25 mouse cellular contexts compared by ENCODE assay signal in the genomic region with DNA sequence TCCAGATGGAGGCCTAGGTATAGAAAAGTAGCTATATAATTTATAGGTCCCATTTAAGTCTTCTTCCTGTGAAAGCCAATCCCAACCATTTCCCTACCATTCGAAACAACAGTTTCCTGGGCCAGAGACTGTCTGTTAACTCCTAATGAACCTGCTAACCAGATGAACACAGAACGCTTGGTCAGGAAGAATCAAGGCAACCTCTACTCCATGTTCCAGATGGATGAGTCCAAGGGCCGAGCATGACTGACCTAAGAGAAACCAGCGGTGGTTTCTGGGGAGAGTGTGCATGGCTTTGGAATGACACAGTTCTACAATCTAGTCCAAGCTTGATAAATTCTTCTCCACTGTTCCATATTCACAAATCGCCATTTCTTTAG. TPM values are rescaled to one million over a fixed set of nuclear protein-coding genes. Genes with fewer than 3 reads are reported as not detected.
"Had no signal": no experiment of that assay in that cellular context is flagged by ENCODE, and none has a peak within 500 bp of the region (broad histone marks: within the 10 kb centered on the region; RNA-seq: fewer than 3 reads in every experiment).

No protein-coding gene starts in this region.

- H3K4me2 ChIP-seq: limb, embryonic 12.5 days; limb, embryonic 15.5 days; liver, embryonic 11.5 days; lung, embryonic 14.5 days; midbrain, embryonic 13.5 days; neural tube, embryonic 13.5 days had no signal

- H3K36me3 ChIP-seq: limb, embryonic 12.5 days; limb, embryonic 15.5 days; midbrain, embryonic 10.5 days; midbrain, embryonic 13.5 days; neural tube, embryonic 13.5 days had no signal

- H3K4me1 ChIP-seq: limb, embryonic 12.5 days; limb, embryonic 15.5 days; megakaryocyte, embryonic 14.5 days; midbrain, embryonic 10.5 days; midbrain, embryonic 13.5 days; neural tube, embryonic 13.5 days had no signal

- ATAC-seq: hindbrain, postnatal 0 days; inflammation-experienced regulatory T-cells, adult 6 months; liver, postnatal 0 days; lung, postnatal 0 days; midbrain, embryonic 13.5 days; midbrain, embryonic 16.5 days had no signal

- H3K9ac ChIP-seq: limb, embryonic 12.5 days; limb, embryonic 15.5 days; liver, embryonic 14.5 days; liver, postnatal 0 days; lung, embryonic 14.5 days; midbrain, embryonic 13.5 days; neural tube, embryonic 13.5 days had no signal

- DNase-seq: layer of hippocampus, adult 9-11 months; liver, postnatal 0 days; lung, embryonic 14.5 days; right cerebral cortex, adult 18-20 months; right cerebral cortex, postnatal 14 days; right cerebral cortex, postnatal 4 days; thymus, adult 2 months; thymus, postnatal 14 days; thymus, postnatal 4 days had no signal

- H3K27me3 ChIP-seq: limb, embryonic 12.5 days; limb, embryonic 15.5 days; megakaryocyte, embryonic 14.5 days; midbrain, embryonic 13.5 days; neural tube, embryonic 13.5 days had no signal

- H3K27ac ChIP-seq: hindbrain, postnatal 0 days; layer of hippocampus, adult 2 months; limb, embryonic 12.5 days; limb, embryonic 15.5 days; liver, embryonic 14.5 days; midbrain, embryonic 10.5 days; midbrain, embryonic 13.5 days; neural tube, embryonic 13.5 days; stomach, postnatal 0 days had no signal

- H3K9me3 ChIP-seq: limb, embryonic 12.5 days; limb, embryonic 15.5 days; megakaryocyte, embryonic 14.5 days; midbrain, embryonic 10.5 days; midbrain, embryonic 13.5 days; neural tube, embryonic 13.5 days had no signal

- H3K4me3 ChIP-seq: layer of hippocampus, adult 2 months; limb, embryonic 12.5 days; limb, embryonic 15.5 days; megakaryocyte, embryonic 14.5 days; midbrain, embryonic 10.5 days; midbrain, embryonic 13.5 days; myocyte; neural tube, embryonic 13.5 days had no signal

RNA-seq across cellular contexts. Expression of a gene that starts 55.8 kb away (rescaled TPM):
- polyA plus RNA-seq: hindbrain, postnatal 0 days; inflammation-experienced regulatory T-cells, adult 6 months; limb, embryonic 12.5 days; limb, embryonic 15.5 days; liver, embryonic 11.5 days; liver, embryonic 14.5 days; liver, postnatal 0 days; lung, embryonic 14.5 days; lung, postnatal 0 days; midbrain, embryonic 10.5 days; midbrain, embryonic 13.5 days; midbrain, embryonic 16.5 days; myocyte; neural tube, embryonic 13.5 days; stomach, embryonic 14.5 days; stomach, postnatal 0 days; thymus, adult 2 months had no signal
